Comparison of ENCODE assay signal across 18 mouse cellular contexts in the genomic region with DNA sequence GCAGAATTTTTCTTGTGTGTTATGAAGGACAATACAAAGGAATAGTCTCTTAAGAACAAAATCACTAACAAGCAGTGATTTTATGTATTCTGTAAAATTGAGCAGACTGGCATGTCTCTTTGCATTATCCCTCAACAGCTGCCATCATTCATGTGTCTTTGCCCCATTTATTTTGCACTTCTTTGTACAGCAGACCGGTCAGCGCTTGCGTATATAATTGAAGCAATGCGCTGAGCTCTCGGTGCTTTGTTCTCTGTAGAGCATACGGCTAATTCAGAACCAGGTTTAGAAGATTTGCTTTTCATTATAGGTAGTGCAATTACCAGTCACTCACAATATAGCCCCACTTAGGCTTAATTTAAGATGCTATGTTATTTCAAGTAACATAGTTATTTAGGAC.
DNase-seq lines count a peak whose midpoint lies in the region; ATAC-seq lines count a peak whose summit lies in the region.
"Had no signal": no experiment of that assay in that cellular context is flagged by ENCODE, and none has a peak within 500 bp of the region (broad histone marks: within the 10 kb centered on the region; RNA-seq: fewer than 3 reads in every experiment).

No protein-coding gene starts in this region.

- H3K36me3 ChIP-seq in hindbrain, embryonic 13.5 days: no peaks in the 10 kb centered on the region
- no peaks in the 10 kb centered on the region for H3K36me3 ChIP-seq in hindbrain, embryonic 10.5 days
- no peaks in the 10 kb centered on the region for H3K36me3 ChIP-seq in embryonic facial prominence, embryonic 10.5 days (replicated peaks)
- no peaks in the 10 kb centered on the region for H3K36me3 ChIP-seq in forebrain, embryonic 11.5 days (ENCODE audit: control insufficient read depth, insufficient read depth, low read length)
- H3K36me3 ChIP-seq: heart, embryonic 13.5 days had no signal

- 34% methylated on average over 6 of the region's 6 CpGs for WGBS in hindbrain, embryonic 13.5 days
- WGBS in hindbrain, embryonic 10.5 days: 62% methylated on average over 6 of the region's 6 CpGs
- WGBS in embryonic facial prominence, embryonic 10.5 days: 35% methylated on average over 6 of the region's 6 CpGs
- 14% methylated on average over 6 of the region's 6 CpGs for WGBS in forebrain, embryonic 11.5 days

- no peak for DNase-seq in hindbrain, embryonic 10.5 days (ENCODE audit: low spot score)
- peak; percentile 29 for DNase-seq in embryonic facial prominence, embryonic 10.5 days (ENCODE audit: low spot score)
- DNase-seq in forebrain, embryonic 11.5 days (ENCODE audit: low spot score): no peak
- DNase-seq in mesoderm, embryonic 11.5 days (ENCODE audit: low read depth, low spot score): peak; percentile 13
- no peak for DNase-seq in right cerebral cortex, adult 2 months (ENCODE audit: low spot score in 2 of 2)
- DNase-seq in spleen, postnatal 10 days (ENCODE audit: low spot score in 2 of 2): no peak
- DNase-seq in kidney, postnatal 14 days: no peak
- DNase-seq: B cell, adult 2 months; cerebellum, adult 9-10 months; heart, adult 18-20 months; kidney, adult 2 months; kidney, postnatal 10 days; left cerebral cortex, postnatal 4 days; liver; thymus, postnatal 36 days had no signal

- H3K4me2 ChIP-seq in hindbrain, embryonic 13.5 days: no peak overlapping the region
- H3K4me2 ChIP-seq in forebrain, embryonic 11.5 days (ENCODE audit: low read depth, low read length, severe bottlenecking): no peak overlapping the region
- H3K4me2 ChIP-seq: heart, embryonic 13.5 days had no signal

- no peak overlapping the region for H3K27ac ChIP-seq in hindbrain, embryonic 13.5 days
- H3K27ac ChIP-seq in hindbrain, embryonic 10.5 days: no peak overlapping the region
- no peak overlapping the region for H3K27ac ChIP-seq in embryonic facial prominence, embryonic 10.5 days (replicated peaks)
- H3K27ac ChIP-seq in forebrain, embryonic 11.5 days (ENCODE audit: low read depth, low read length): 0 out of 2 replicates have a peak overlapping the region, but pooled peaks have one; percentile 2
- H3K27ac ChIP-seq: heart, embryonic 13.5 days had no signal

- no peak overlapping the region for H3K4me3 ChIP-seq in hindbrain, embryonic 13.5 days
- no peak overlapping the region for H3K4me3 ChIP-seq in hindbrain, embryonic 10.5 days
- H3K4me3 ChIP-seq in embryonic facial prominence, embryonic 10.5 days: no peak overlapping the region
- no peak overlapping the region for H3K4me3 ChIP-seq in forebrain, embryonic 11.5 days (ENCODE audit: low read depth, low read length)
- H3K4me3 ChIP-seq: heart, embryonic 13.5 days had no signal

- H3K27me3 ChIP-seq in hindbrain, embryonic 13.5 days: no peaks in the 10 kb centered on the region
- H3K27me3 ChIP-seq in hindbrain, embryonic 10.5 days (ENCODE audit: insufficient read depth, poor library complexity, severe bottlenecking): no peaks in the 10 kb centered on the region
- H3K27me3 ChIP-seq in embryonic facial prominence, embryonic 10.5 days (replicated peaks; ENCODE audit: low read depth, poor library complexity, severe bottlenecking): no peaks in the 10 kb centered on the region
- no peaks in the 10 kb centered on the region for H3K27me3 ChIP-seq in forebrain, embryonic 11.5 days (ENCODE audit: control insufficient read depth, insufficient read depth, low read length)
- H3K27me3 ChIP-seq: heart, embryonic 13.5 days had no signal

- no peaks in the 10 kb centered on the region for H3K4me1 ChIP-seq in hindbrain, embryonic 13.5 days (replicated peaks)
- H3K4me1 ChIP-seq in hindbrain, embryonic 10.5 days (replicated peaks): 0 out of 2 replicates have a peak, but pooled peaks cover 3% of the 10 kb centered on the region
- peaks cover 25% of the 10 kb centered on the region for H3K4me1 ChIP-seq in embryonic facial prominence, embryonic 10.5 days
- peaks cover 3% of the 10 kb centered on the region; the same call in 1 of the 2 replicates for H3K4me1 ChIP-seq in forebrain, embryonic 11.5 days (replicated peaks; ENCODE audit: control insufficient read depth, insufficient read depth, low read length)
- H3K4me1 ChIP-seq: heart, embryonic 13.5 days had no signal

- no peak overlapping the region for H3K9ac ChIP-seq in hindbrain, embryonic 13.5 days
- H3K9ac ChIP-seq in forebrain, embryonic 11.5 days (ENCODE audit: low read length): no peak overlapping the region
- H3K9ac ChIP-seq: heart, embryonic 13.5 days had no signal

- no peaks in the 10 kb centered on the region for H3K9me3 ChIP-seq in hindbrain, embryonic 13.5 days
- H3K9me3 ChIP-seq in hindbrain, embryonic 10.5 days: no peaks in the 10 kb centered on the region
- H3K9me3 ChIP-seq in embryonic facial prominence, embryonic 10.5 days: no peaks in the 10 kb centered on the region
- H3K9me3 ChIP-seq in forebrain, embryonic 11.5 days (ENCODE audit: control insufficient read depth, low read length): no peaks in the 10 kb centered on the region
- H3K9me3 ChIP-seq: heart, embryonic 13.5 days had no signal

- ATAC-seq in hindbrain, embryonic 13.5 days (ENCODE audit: low FRiP score): 0 out of 2 replicates have a peak, but pooled peaks have one; percentile 32
- ATAC-seq in forebrain, embryonic 11.5 days (replicated peaks; ENCODE audit: low FRiP score): peak; percentile 89
- ATAC-seq: lung, postnatal 0 days had no signal

Comparison
In these comparisons a context has a peak if more than half of its experiments do, and no peak if none do; other contexts are left out.
1. DNase-seq: peak in embryonic facial prominence, embryonic 10.5 days (single experiment) and mesoderm, embryonic 11.5 days (single experiment); none in hindbrain, embryonic 10.5 days (single experiment), forebrain, embryonic 11.5 days (single experiment), right cerebral cortex, adult 2 months (0 of 2), spleen, postnatal 10 days (0 of 2) and kidney, postnatal 14 days (single experiment).